Mouse (Mus musculus): ENCODE results near the gene Tbcel.

The Tbcel gene

DNA sequence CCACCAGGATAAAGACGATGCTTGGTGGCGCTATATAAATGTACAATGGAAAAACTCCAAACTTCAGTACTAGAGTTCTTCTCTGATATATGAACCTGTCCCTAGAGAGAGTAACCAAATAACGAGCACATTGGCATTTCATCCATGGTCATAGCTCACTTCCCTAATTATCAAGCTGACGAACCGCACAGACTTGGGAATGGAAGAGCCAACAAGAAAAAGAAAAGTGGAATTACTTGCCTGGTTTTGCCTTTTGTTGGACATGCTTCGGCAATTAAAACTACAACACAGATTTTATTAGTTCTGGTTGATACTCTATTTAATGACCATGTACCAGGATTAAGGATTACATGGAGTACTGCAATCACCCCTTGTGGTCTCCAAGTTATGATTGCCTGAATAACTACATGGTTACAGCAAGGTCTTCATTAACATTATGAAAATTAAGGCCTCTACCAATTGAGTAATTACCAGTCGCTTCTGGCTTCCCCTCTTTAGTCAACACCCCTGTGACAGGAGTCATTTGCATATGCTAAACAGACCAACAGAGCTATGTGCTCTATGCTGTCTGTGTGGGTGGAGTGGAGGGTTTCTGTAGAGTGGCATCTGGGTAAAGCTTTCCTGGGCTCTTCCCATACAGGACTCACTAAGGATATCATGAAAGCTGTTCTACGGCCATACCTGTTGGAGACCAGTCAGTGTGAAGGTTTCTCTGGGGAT, 124.8 kb downstream of the Tbcel start:
- DNase-seq (ENCODE audit: low read depth), result no peak

GRCm38 (mm10) chr9:42382063-42382462, 125.5 kb downstream of the Tbcel start:
- DNase-seq (ENCODE audit: low read depth), result no peak

- no peak for DNase-seq (ENCODE audit: low read depth)
Measured at GRCm38 (mm10) chr9:42378071-42378470, 129.5 kb downstream of the Tbcel start.

GRCm38 (mm10) chr9:42377656-42378055, 130.0 kb downstream of the Tbcel start:
- DNase-seq (ENCODE audit: low read depth), result no peak

DNA sequence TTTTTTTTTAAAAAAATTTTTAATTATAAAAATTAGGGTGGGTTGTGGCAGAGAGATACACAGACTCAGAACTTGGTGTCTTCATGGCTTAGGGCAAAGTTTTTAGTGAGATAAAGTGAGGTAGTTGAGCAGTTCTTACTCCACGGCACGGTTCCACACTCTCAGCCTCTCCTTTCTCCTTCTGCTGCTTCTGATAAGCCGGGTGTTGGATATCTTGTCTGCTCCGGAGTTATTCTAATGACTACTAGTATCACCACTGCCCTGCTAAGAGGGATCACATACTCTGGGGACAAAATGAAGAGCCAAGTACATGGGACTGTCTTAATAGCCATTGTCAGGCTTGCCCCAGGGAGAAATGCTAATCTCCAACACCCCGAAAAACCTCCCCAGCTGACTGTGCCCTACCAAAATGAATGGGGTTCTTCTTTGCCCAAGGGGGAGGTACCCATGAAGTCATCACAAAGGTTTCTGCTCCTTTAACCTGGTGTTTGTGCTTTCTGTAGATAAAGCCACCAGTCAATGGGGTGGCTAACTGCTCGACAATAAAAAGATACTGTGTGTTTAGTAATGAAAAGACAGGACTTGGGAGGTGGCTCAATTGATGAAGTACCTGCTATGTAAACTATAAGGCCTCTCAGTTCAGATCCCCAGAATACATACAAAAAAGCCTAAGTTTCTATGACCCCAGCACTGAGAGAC, 135.8 kb downstream of the Tbcel start:
- no peak for DNase-seq (ENCODE audit: low read depth)

All from fibroblast of lung, adult 2 months (primary cell).